Mouse (Mus musculus): Measurements from ENCODE around the gene B4galnt4.

- no peak for TF ChIP-seq CTCF (IDR thresholded peaks at IDR 0.05; ENCODE audit: insufficient read depth, low read length)
- no peak for TF ChIP-seq POLR2A (IDR thresholded peaks at IDR 0.05; ENCODE audit: borderline replicate concordance, extremely low read depth, low read depth, low read length)
These were observed 9.7 kb upstream of the B4galnt4 start for GRCm38 (mm10) chr7:141051060-141051685.
